Mouse (Mus musculus) heart, adult 2 months (tissue): ENCODE results near the gene Spred1. TPM values are rescaled to one million over a fixed set of nuclear protein-coding genes. Genes with fewer than 3 reads are reported as not detected.

Experiments used
- DNase-seq, 2 experiments: peaks; one replicate each; pipeline ENCODE4 v3.0.0; 2021
- H3K27ac ChIP-seq: fragments of 200-600 bp; 2 replicates; pipeline ENCODE4 v1.8.1; 2022
- H3K27me3 ChIP-seq: fragments of 200-500 bp; 2 replicates; pipeline ENCODE4 v1.6.1; 2012; ENCODE audit warnings: mild to moderate bottlenecking, low read length, inconsistent platforms, mixed read lengths; ENCODE audit not compliant: control insufficient read depth, insufficient read depth
- H3K36me3 ChIP-seq: fragments of 200-500 bp; 2 replicates; pipeline ENCODE4 v1.6.1; 2012; ENCODE audit warnings: low read length, inconsistent platforms; ENCODE audit not compliant: control insufficient read depth, insufficient read depth
- H3K4me1 ChIP-seq: fragments of 200-500 bp; 2 replicates; pipeline ENCODE4 v1.6.1; 2011; ENCODE audit warnings: low read length; ENCODE audit not compliant: control insufficient read depth, insufficient read depth
- H3K4me3 ChIP-seq: fragments of 200-600 bp; 2 replicates; pipeline ENCODE4 v1.8.1; 2022
- H3K79me2 ChIP-seq: fragments of 200-500 bp; replicated peaks from 2 replicates; pipeline ENCODE4 v1.6.1; 2012; ENCODE audit warnings: mild to moderate bottlenecking, inconsistent platforms, low read length, moderate library complexity, mixed read lengths; ENCODE audit not compliant: control insufficient read depth, insufficient read depth
- H3K9ac ChIP-seq: fragments of 200-500 bp; 2 replicates; pipeline ENCODE4 v1.6.1; 2012; ENCODE audit warnings: low read depth, mild to moderate bottlenecking, control low read depth, inconsistent platforms, low read length, mixed read lengths
- CTCF ChIP-seq: fragments of 200-600 bp; IDR thresholded peaks from 2 replicates; pipeline ENCODE4 v1.8.1; 2022; ENCODE audit warnings: antibody characterized with exemption, mild to moderate bottlenecking, moderate library complexity
- EP300 ChIP-seq: fragments of 200-500 bp; IDR thresholded peaks from 2 replicates; pipeline ENCODE4 v1.6.1; 2011; ENCODE audit warnings: low read depth, low read length, control low read depth; ENCODE audit not compliant: insufficient read depth
- POLR2A ChIP-seq: fragments of 200-500 bp; IDR thresholded peaks from 2 replicates; pipeline ENCODE4 v1.6.1; 2011; ENCODE audit warnings: mild to moderate bottlenecking, low read depth, low read length, control low read depth; ENCODE audit not compliant: insufficient read depth
- WGBS: fragments of 180-500 bp; shearing (Covaris S2); methylation state at CpG from one replicate; pipeline ENCODE4 v1.1.7; 2018; 5-methylcytosine and 5-hydroxymethylcytosine counted together
- intact Hi-C: fragments of 180-260 bp; cut with DNase I; formaldehyde crosslinking; loops from one replicate; pipeline ENCODE4 v1.15.1; 2025
- polyA plus RNA-seq: library from polyadenylated mRNA; depleted of rRNA; stranded (reverse); fragments of >200 nt; gene quantifications from 2 replicates; pipeline ENCODE4 v1.2.3, GENCODE M21; 2012
- total RNA-seq, 2 experiments: library from RNA; stranded (reverse); gene quantifications; 2 replicates each; pipeline ENCODE4 v1.2.3; 2021

The Spred1 gene
- total and polyA plus RNA-seq, 3 experiments, result 3.7 to 15.6 (median 14.0) TPM

- no peak overlapping the region for H3K27ac ChIP-seq
- peaks cover 3% of the 10 kb centered on the region for H3K36me3 ChIP-seq
- H3K4me3 ChIP-seq, result no peak overlapping the region
- WGBS, result 85% methylated on average over 1 of the region's 1 CpGs
- no peak for DNase-seq
- H3K79me2 ChIP-seq, result no peaks in the 10 kb centered on the region
- H3K9ac ChIP-seq, result no peak overlapping the region
- H3K27me3 ChIP-seq, result no peaks in the 10 kb centered on the region
- intact Hi-C loops, result no loop called here
- no peak for TF ChIP-seq EP300
- no peak for TF ChIP-seq CTCF
- no peak for TF ChIP-seq POLR2A
- peaks cover 7% of the 10 kb centered on the region for H3K4me1 ChIP-seq
Observed at GRCm38 (mm10) chr2:117086766-117087457, 34.3 kb upstream of the Spred1 start.

- Histone ChIP-seq H3K79me2 (no peaks in the 10 kb centered on the region), H3K4me1 (peaks cover 7% of the 10 kb centered on the region), H3K4me3 (no peak overlapping the region), H3K27ac (no peak overlapping the region), H3K36me3 (peaks cover 3% of the 10 kb centered on the region), H3K9ac (no peak overlapping the region), H3K27me3 (no peaks in the 10 kb centered on the region)
- no peak for DNase-seq
- WGBS, result 83% methylated on average over 4 of the region's 4 CpGs
- intact Hi-C loops, result no loop called here
- no peak for TF ChIP-seq EP300
- no peak for TF ChIP-seq CTCF
- TF ChIP-seq POLR2A, result no peak
Observed at GRCm38 (mm10) chr2:117087458-117087820, 33.7 kb upstream of the Spred1 start.

GRCm38 (mm10) chr2:117089482-117089881 lies 31.7 kb upstream of the Spred1 start:
- no peaks in the 10 kb centered on the region for H3K79me2 ChIP-seq
- WGBS, result 97% methylated on average over 1 of the region's 1 CpGs
- TF ChIP-seq CTCF (no peak), POLR2A (no peak), EP300 (no peak)
- intact Hi-C loops, result no loop called here
- H3K4me3 ChIP-seq, result no peak overlapping the region
- DNase-seq, result no peak
- H3K27ac ChIP-seq, result no peak overlapping the region
- no peaks in the 10 kb centered on the region for H3K27me3 ChIP-seq
- no peak overlapping the region for H3K9ac ChIP-seq
- peaks cover 10% of the 10 kb centered on the region for H3K4me1 ChIP-seq
- H3K36me3 ChIP-seq, result peaks cover 6% of the 10 kb centered on the region

GRCm38 (mm10) chr2:117090061-117090460 lies 31.1 kb upstream of the Spred1 start:
- intact Hi-C loops, result no loop called here
- peaks cover 10% of the 10 kb centered on the region for H3K4me1 ChIP-seq
- WGBS, result 77% methylated on average over 3 of the region's 3 CpGs

GRCm38 (mm10) chr2:117092946-117093401 lies 28.2 kb upstream of the Spred1 start:
- H3K4me3 ChIP-seq, result no peak overlapping the region
- no peak for DNase-seq
- no peak overlapping the region for H3K9ac ChIP-seq
- no peaks in the 10 kb centered on the region for H3K79me2 ChIP-seq
- peaks cover 11% of the 10 kb centered on the region for H3K4me1 ChIP-seq
- no peak overlapping the region for H3K27ac ChIP-seq
- peaks cover 6% of the 10 kb centered on the region for H3K36me3 ChIP-seq
- intact Hi-C loops, result no loop called here
- WGBS, result 23% methylated on average over 2 of the region's 2 CpGs
- TF ChIP-seq CTCF, result no peak
- TF ChIP-seq POLR2A, result no peak
- TF ChIP-seq EP300, result no peak
- no peaks in the 10 kb centered on the region for H3K27me3 ChIP-seq

More at GRCm38 (mm10) chr2:117090061-117090460, 31.1 kb upstream of the Spred1 start:
- DNase-seq, result no peak
- Histone ChIP-seq H3K9ac (no peak overlapping the region), H3K27ac (no peak overlapping the region), H3K79me2 (no peaks in the 10 kb centered on the region), H3K27me3 (no peaks in the 10 kb centered on the region), H3K4me3 (no peak overlapping the region), H3K36me3 (peaks cover 6% of the 10 kb centered on the region)
- no peak for TF ChIP-seq CTCF
- no peak for TF ChIP-seq POLR2A

GRCm38 (mm10) chr2:117095491-117095890 lies 25.7 kb upstream of the Spred1 start:
- no peak overlapping the region for H3K4me3 ChIP-seq
- intact Hi-C loops, result no loop called here
- peaks cover 6% of the 10 kb centered on the region for H3K36me3 ChIP-seq
- H3K27ac ChIP-seq, result no peak overlapping the region
- no peak overlapping the region for H3K9ac ChIP-seq
- WGBS, result 63% methylated on average over 3 of the region's 3 CpGs
- no peaks in the 10 kb centered on the region for H3K27me3 ChIP-seq
- TF ChIP-seq POLR2A (no peak), CTCF (no peak), EP300 (no peak)
- peaks cover 11% of the 10 kb centered on the region for H3K4me1 ChIP-seq
- DNase-seq, result no peak
- no peaks in the 10 kb centered on the region for H3K79me2 ChIP-seq
